Mouse (Mus musculus) ES-Bruce4 (cell line): ENCODE results near the gene Zcchc24.

Source experiments
- CTCF ChIP-seq: IDR thresholded peaks from one replicate; pipeline ENCODE4 v1.8.1; 2011; ENCODE audit warnings: low read depth, low read length
- POLR2A ChIP-seq: IDR thresholded peaks from one replicate; pipeline ENCODE4 v1.8.1; 2011; ENCODE audit warnings: low read length; ENCODE audit not compliant: insufficient read depth

- TF ChIP-seq POLR2A (no peak), CTCF (no peak)
Observed at GRCm38 (mm10) chr14:25794331-25794730, 25.5 kb upstream of the Zcchc24 start.
